Mouse (Mus musculus): ENCODE measurements around the gene Ccnj. TPM values are rescaled to one million over a fixed set of nuclear protein-coding genes. Genes with fewer than 3 reads are reported as not detected.

Gene Ccnj
- total RNA-seq, 2 experiments from 2014 or later: 7.8 to 8.7 TPM

DNA sequence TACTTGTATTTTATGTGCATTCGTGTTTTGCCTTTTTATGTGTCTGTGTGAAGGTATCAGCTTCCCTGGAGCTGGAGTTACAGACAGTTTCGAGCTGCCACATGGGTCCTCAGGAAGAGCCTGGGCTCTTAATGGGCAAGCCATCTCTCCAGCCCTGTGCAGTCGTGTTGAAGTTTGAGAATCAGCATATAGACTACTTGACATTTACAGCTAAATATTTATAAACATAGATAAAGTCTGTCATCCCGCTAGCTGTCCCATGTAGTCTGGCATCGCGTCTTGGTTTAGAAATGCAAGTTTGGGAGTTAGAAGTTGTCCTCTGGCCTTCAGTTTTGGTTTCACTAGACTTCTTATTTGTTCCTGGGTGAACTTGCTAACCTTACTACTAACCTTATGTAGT, 10.0 kb downstream of the Ccnj start:
- DNase-seq: no peak
- intact Hi-C loops (cut with DNase I): loop anchor here (10.0 kb wide), 1 partner anchor 256 kb away; the partner anchor contains the start of gene Aldh18a1

- no peak for DNase-seq
- intact Hi-C loops (cut with DNase I): loop anchor here (10.0 kb wide), 1 partner anchor 257 kb away; the partner anchor contains the start of gene Aldh18a1
Measured at GRCm38 (mm10) chr19:40841593-40841992, 10.5 kb downstream of the Ccnj start.

DNA sequence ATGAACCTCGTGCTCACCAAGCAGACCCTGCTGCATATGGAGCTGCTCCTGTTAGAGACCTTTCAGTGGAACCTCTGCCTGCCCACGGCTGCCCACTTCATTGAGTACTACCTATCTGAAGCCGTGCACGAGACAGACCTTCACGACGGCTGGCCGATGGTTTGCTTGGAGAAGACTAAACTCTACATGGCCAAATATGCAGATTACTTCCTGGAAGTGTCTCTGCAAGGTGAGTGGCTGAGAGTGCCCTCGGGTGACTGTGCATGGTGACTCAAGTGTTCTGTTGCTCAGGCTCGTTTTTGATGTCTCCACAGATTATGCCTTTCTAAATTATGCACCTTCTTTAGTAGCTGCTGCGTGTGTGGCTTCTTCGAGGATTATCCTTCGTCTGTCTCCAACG, 13.7 kb downstream of the Ccnj start:
- intact Hi-C loops (cut with DNase I): loop anchor here (10.0 kb wide), 1 partner anchor 260 kb away; the partner anchor contains the start of gene Aldh18a1
- no peak for DNase-seq

DNA sequence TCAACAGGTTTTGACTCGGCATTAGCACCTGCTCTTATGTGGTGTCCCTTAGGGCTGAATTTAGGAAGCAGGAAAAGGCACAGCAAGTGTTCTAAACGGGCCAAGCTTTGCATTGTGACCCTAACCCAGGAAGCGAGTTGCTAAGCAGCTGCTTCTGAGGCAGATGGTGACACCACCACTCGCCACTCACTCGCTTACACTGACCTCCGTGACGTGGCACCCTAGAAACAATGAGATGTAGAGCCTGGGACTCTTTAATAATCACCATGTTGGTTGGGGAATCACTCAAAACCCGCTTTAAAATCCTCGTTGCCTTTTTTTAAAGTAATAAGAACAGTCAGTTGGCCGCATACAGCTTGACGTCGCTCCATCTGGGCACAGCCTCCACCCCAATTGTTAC, 18.3 kb downstream of the Ccnj start:
- DNase-seq: no peak
- intact Hi-C loops (cut with DNase I): loop anchor here (10.0 kb wide), 1 partner anchor 265 kb away; the partner anchor contains the start of gene Aldh18a1

DNA sequence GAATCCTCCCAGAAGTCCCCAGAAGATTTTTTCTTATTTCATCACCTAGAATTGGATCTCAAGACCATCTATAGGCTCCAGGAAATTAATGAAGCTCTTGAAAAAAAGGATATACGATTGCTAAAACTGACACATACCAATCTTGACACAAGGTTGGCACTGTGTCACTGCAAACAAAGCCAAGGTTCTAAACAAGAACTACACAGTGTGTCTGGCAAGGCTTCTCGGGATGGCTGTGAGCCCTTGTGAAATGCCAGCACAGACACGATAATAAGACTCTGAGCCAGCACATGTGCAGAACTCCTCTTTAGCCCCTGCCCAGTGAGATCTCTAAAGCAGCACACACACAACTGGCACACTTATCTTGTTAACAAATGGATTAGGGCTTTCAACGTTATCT, 28.5 kb downstream of the Ccnj start:
- intact Hi-C loops (cut with DNase I): no loop called here
- peak; percentile 63 to 67 for DNase-seq

DNA sequence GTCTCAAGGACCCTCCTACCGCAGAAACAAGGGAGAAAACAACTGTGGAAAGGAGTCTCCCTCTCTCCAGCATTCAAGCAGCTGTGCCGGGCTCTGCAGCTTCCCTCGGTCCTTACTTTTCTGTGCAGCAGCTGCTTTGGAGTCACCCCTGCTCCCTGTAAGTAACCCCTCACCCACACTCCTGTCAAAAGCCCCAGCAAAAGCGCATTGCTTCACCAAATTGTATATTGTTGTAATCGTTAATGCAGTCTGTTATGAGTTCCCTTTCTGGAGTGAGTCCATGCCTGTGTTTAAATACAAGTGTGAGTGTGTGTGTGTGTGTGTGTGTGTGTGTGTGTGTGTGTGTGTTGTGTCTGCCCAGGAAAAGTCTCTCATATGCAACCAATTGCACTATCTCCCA, 37.2 kb downstream of the Ccnj start:
- intact Hi-C loops (cut with DNase I): no loop called here

GRCm38 (mm10) chr19:40869425-40870105, 38.5 kb downstream of the Ccnj start:
- no peak for DNase-seq
- intact Hi-C loops (cut with DNase I): loop anchor here (5.0 kb wide), 1 partner anchor 37 kb away; the partner anchor contains the start of gene Ccnj

More for the DNA sequence above, 37.2 kb downstream of the Ccnj start:
- DNase-seq: no peak

- DNase-seq: peak; percentile 87 to 95
- intact Hi-C loops (cut with DNase I): loop anchor here (1.0 to 5.0 kb wide), 2 partner anchors 21 to 41 kb away; partner anchors contain the start of genes Ccnj and Zfp518a
Measured at GRCm38 (mm10) chr19:40872955-40873665, 42.0 kb downstream of the Ccnj start.

GRCm38 (mm10) chr19:40881700-40882099, 50.6 kb downstream of the Ccnj start:
- intact Hi-C loops (cut with DNase I): no loop called here
- no peak for DNase-seq

DNA sequence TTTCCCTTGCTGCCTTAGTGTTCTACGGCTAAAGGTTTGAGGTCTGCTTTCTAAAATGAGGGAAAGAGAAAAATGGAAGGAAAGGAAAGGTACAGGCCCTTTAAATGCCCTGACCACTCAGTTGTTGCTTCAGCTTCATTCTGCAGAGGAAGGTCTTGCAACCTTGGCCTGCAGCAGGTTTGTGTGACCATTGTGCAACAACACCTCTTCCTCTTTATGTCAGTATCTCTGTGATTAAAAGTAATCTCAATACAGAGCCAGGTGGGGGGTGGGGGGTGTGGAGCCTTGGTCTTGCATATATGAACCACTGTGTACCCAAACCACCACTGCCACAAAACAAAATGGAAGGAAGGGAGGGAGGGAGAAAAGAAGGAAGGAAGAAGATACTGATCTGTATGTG, 57.8 kb downstream of the Ccnj start:
- no peak for DNase-seq
- intact Hi-C loops (cut with DNase I): no loop called here

DNA sequence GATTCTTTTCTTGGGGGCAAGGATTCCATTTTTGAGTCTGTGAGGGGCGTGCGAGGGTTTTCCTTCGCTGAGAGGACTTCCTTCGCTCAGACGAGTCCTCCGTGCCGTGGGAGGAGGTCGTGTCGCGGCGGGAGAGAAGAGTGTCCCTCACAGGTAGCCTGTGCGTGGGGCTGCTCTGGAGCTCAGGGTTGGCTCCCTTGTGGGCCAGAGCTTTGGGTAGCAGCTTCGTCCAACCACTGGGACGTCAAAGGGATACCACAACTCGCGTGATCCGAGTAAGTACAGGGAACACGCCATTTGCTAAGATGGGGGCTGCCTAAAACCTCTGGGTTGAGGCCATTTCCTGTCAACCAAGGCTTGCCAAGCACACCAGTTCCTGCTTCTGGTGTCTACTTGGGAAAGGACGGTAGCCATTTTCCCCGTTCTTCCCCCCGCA, 63.0 kb downstream of the Ccnj start:
- intact Hi-C loops (cut with DNase I): loop anchor here (1.0 to 2.0 kb wide), 2 partner anchors 21 to 63 kb away; partner anchors contain the start of gene Ccnj

GRCm38 (mm10) chr19:40894519-40895392, 63.7 kb downstream of the Ccnj start, which contains the start of gene Zfp518a:
Gene Zfp518a (plus strand): TSS chr19:40894705.
- intact Hi-C loops (cut with DNase I): loop anchor here (1.0 to 2.0 kb wide), 2 partner anchors 21 to 64 kb away; partner anchors contain the start of gene Ccnj
- peak; percentile 93 to 94 for DNase-seq

More for the DNA sequence above, 63.0 kb downstream of the Ccnj start:
- no peak for DNase-seq

DNA sequence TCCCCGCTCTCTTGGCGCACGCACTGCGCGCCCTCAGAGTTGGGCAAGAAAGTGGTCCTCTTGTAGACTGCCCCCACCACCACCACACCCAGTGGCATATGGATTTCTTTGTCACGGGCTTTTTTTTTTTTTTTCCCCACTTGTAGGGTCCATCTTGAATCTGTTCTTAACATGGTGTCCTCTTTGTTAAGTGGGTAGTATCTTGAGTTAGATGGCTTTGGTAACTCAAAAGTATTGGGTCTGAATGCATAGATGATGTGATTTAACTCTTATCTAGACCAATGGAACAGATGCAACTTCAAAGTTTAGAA, 64.3 kb downstream of the Ccnj start:
- no peak for DNase-seq
- intact Hi-C loops (cut with DNase I): loop anchor here (2.0 kb wide), 1 partner anchor 65 kb away; the partner anchor contains the start of gene Ccnj

Small RNA genes lying within 50 kb of the gene (microRNA-seq; reads per million reads assigned to microRNA genes)
- 0.24 to 0.35 reads per million in 2 experiments for gene Mir8092

Other genes with a start within 250 kb of the Ccnj start
- 10 to 100 TPM; 15.6 to 19.6 TPM for gene Aldh18a1, start 242.8 kb upstream of the Ccnj start, total RNA-seq (2021)
- gene Tctn3, start 219.0 kb upstream of the Ccnj start, total RNA-seq (2021): 1 to 10 TPM; 8.9 to 9.3 TPM
- gene Entpd1, start 218.9 kb upstream of the Ccnj start, total RNA-seq (2021): 10 to 100 TPM; 33.4 to 42.2 TPM
- gene Cc2d2b, start 82.5 kb upstream of the Ccnj start, total RNA-seq (2021): not detected
- gene Zfp518a, start 63.4 kb downstream of the Ccnj start, total RNA-seq (2021): 10 to 100 TPM in 1 of 2 experiments, 1 to 10 TPM in 1; 8.5 to 10.9 TPM
- gene Blnk, start 163.3 kb downstream of the Ccnj start, total RNA-seq (2021): under 1 TPM; 0.77 to 0.82 TPM
- under 1 TPM; 0.47 to 0.50 TPM for gene Dntt, start 198.0 kb downstream of the Ccnj start, total RNA-seq (2021)
- not detected for gene Opalin, start 245.8 kb downstream of the Ccnj start, total RNA-seq (2021)

Measured in heart, postnatal 10 days (tissue).